Mouse (Mus musculus) ES-Bruce4 (cell line): ENCODE data around the gene Golga4. TPM values are rescaled to one million over a fixed set of nuclear protein-coding genes. Genes with fewer than 3 reads are reported as not detected.

Experiments
- H3K27ac ChIP-seq: 2 replicates; pipeline ENCODE4 v1.5.1; 2012; ENCODE audit warnings: low read length, inconsistent platforms; ENCODE audit not compliant: insufficient read depth
- H3K27me3 ChIP-seq: 2 replicates; pipeline ENCODE4 v1.6.1; 2012; ENCODE audit warnings: mild to moderate bottlenecking, low read length, inconsistent platforms; ENCODE audit not compliant: control insufficient read depth, poor library complexity, insufficient read depth, severe bottlenecking
- H3K36me3 ChIP-seq: 2 replicates; pipeline ENCODE4 v1.6.1; 2012; ENCODE audit warnings: inconsistent platforms, mild to moderate bottlenecking, low read length, moderate library complexity; ENCODE audit not compliant: control insufficient read depth, poor library complexity, insufficient read depth, severe bottlenecking
- H3K4me1 ChIP-seq: one replicate; pipeline ENCODE4 v1.8.1; 2011; ENCODE audit warnings: low read length; ENCODE audit not compliant: control insufficient read depth, insufficient read depth
- H3K4me3 ChIP-seq: 2 replicates; pipeline ENCODE4 v1.5.1; 2011; ENCODE audit warnings: low read depth, mild to moderate bottlenecking, low read length
- H3K9ac ChIP-seq: 2 replicates; pipeline ENCODE4 v1.6.1; 2012; ENCODE audit warnings: low read depth, mild to moderate bottlenecking, inconsistent platforms; ENCODE audit not compliant: poor library complexity, severe bottlenecking
- H3K9me3 ChIP-seq: replicated peaks from 2 replicates; pipeline ENCODE4 v1.6.1; 2012; ENCODE audit warnings: mild to moderate bottlenecking, low read length, inconsistent platforms; ENCODE audit not compliant: control insufficient read depth, poor library complexity, insufficient read depth, severe bottlenecking
- CTCF ChIP-seq: IDR thresholded peaks from one replicate; pipeline ENCODE4 v1.8.1; 2011; ENCODE audit warnings: low read depth, low read length
- EP300 ChIP-seq: IDR thresholded peaks from 2 replicates; pipeline ENCODE4 v1.6.1; 2011; ENCODE audit warnings: low read depth, low read length; ENCODE audit not compliant: insufficient read depth
- POLR2A ChIP-seq: IDR thresholded peaks from one replicate; pipeline ENCODE4 v1.8.1; 2011; ENCODE audit warnings: low read length; ENCODE audit not compliant: insufficient read depth
- polyA plus RNA-seq: library from polyadenylated mRNA; stranded (reverse); fragments of >200 nt; gene quantifications from 2 replicates; pipeline ENCODE4 v1.2.4, GENCODE M21; 2011; ENCODE audit warnings: low read depth; ENCODE audit not compliant: missing spikeins, insufficient read depth, insufficient read length

Gene Golga4
- polyA plus RNA-seq, 1 experiment = 132 TPM

DNA sequence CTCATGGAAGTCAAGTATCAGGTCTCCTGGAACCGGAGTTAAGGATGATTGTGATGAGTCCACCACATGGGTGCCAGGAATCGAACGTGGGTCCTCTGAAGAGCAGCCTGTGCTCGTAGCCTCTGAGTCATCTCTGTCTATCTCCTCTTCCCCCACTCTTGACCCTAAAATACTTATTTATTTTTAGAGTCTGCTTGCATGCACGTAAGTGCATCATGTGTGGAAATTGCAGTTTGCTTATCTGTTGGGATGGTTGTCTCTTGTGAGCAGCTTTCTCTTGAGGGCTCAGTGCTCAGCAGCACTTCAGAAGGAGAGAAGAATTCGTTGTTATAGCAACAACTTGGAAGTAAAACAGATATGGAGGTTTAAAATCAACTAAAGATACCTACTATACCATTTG is 9.4 kb downstream of the Golga4 start:
- Histone ChIP-seq H3K27ac (no peak overlapping the region), H3K36me3 (peaks cover 12% of the 10 kb centered on the region), H3K27me3 (no peaks in the 10 kb centered on the region), H3K9me3 (no peaks in the 10 kb centered on the region), H3K4me1 (peaks cover under 1% of the 10 kb centered on the region), H3K9ac (no peak overlapping the region), H3K4me3 (no peak overlapping the region)
- TF ChIP-seq EP300 (no peak), POLR2A (no peak), CTCF (no peak)

DNA sequence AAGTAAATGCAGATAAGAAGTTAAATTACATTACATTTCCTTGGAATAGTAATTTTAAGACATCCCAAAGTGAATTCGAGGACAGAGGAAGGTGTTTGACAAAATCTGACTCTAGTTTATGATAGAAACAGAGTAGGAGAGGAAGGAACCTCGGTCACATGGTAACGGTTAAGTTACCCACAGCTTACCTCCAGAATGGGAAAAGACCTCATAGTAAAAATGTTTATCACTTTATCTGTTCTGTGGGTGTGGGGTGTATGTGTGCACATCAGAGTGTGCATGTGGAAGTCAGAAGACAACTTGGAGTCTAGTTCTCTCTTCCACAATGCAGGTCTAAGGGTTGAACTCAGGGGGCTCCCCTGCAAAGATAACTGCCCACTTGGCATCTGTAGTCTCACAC is 10.1 kb downstream of the Golga4 start:
- H3K27me3 ChIP-seq = no peaks in the 10 kb centered on the region
- H3K9me3 ChIP-seq = no peaks in the 10 kb centered on the region
- H3K4me3 ChIP-seq = no peak overlapping the region
- H3K9ac ChIP-seq = no peak overlapping the region
- no peak overlapping the region for H3K27ac ChIP-seq
- no peak for TF ChIP-seq EP300
- TF ChIP-seq CTCF = no peak
- no peak for TF ChIP-seq POLR2A
- peaks cover 2% of the 10 kb centered on the region for H3K4me1 ChIP-seq
- H3K36me3 ChIP-seq = peaks cover 12% of the 10 kb centered on the region

DNA sequence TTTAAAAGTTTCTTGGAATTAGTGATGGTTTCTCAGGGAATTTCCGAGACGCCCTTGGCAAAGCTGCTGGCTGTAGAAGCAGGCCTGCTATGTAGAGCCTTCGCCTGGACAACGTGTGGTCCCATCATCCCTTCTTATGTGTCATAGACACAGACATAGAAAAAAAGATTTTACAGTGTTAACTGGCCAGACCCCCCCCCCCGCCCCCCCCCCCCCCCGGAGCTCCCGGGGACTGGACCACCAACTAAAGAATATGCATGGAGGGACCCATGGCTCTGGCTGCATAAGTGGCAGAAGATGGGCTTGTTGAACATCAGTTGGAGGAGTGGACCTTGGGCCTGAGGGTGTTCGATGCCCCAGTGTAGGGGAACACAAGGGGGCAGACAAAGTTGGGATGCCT is 11.6 kb downstream of the Golga4 start:
- TF ChIP-seq EP300 = no peak
- TF ChIP-seq POLR2A = no peak
- no peak for TF ChIP-seq CTCF
- Histone ChIP-seq H3K36me3 (peaks cover 12% of the 10 kb centered on the region), H3K27ac (no peak overlapping the region), H3K9ac (no peak overlapping the region), H3K27me3 (no peaks in the 10 kb centered on the region), H3K9me3 (no peaks in the 10 kb centered on the region), H3K4me1 (peaks cover 2% of the 10 kb centered on the region), H3K4me3 (no peak overlapping the region)

DNA sequence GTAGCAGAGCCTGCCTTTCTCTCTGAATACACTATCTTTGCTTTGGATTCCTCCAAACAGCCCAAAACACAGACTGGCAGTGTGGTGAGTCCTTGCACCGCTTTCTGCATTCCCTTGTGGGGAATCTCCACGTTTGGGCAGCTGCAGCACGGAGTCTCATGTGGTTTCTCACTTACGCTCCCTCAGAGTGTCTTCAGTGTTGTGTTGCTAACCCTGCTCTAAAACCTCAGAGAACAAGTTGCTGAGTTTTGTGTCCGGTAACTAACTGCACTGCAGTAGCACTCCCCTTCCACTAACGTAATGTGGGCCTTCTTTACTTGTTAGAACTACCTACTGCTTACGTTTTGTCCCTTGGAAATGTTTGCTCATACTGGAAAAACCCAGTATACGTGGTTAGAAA is 13.0 kb downstream of the Golga4 start:
- H3K9me3 ChIP-seq = no peaks in the 10 kb centered on the region
- no peak overlapping the region for H3K9ac ChIP-seq
- no peak overlapping the region for H3K4me3 ChIP-seq
- H3K36me3 ChIP-seq = peaks cover 11% of the 10 kb centered on the region
- H3K27me3 ChIP-seq = no peaks in the 10 kb centered on the region
- TF ChIP-seq EP300 = no peak
- TF ChIP-seq POLR2A = no peak
- no peak for TF ChIP-seq CTCF
- H3K27ac ChIP-seq = no peak overlapping the region
- peaks cover 2% of the 10 kb centered on the region for H3K4me1 ChIP-seq

DNA sequence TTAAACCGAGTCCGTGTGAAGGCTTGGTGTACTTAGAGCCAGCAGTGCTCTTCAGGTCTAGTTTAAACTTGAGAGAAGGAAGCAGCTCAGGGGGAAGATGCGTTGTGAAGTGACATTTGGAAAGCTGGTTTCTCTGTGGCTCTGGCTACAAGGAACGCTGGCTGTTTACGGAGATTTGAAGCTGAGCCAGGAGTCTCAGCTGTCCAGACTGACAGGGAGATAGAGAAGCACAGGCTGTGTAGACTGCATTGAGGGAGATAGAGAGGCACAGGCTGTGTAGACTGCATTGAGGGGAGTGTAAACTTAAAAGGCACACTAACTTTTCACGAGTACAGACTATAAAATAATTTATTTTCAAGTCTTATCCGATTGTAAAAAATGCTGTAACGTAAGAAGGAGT is 13.9 kb downstream of the Golga4 start:
- Histone ChIP-seq H3K27me3 (no peaks in the 10 kb centered on the region), H3K4me3 (no peak overlapping the region), H3K4me1 (peaks cover 2% of the 10 kb centered on the region), H3K36me3 (peaks cover 4% of the 10 kb centered on the region), H3K9ac (no peak overlapping the region), H3K9me3 (no peaks in the 10 kb centered on the region), H3K27ac (no peak overlapping the region)
- no peak for TF ChIP-seq EP300
- no peak for TF ChIP-seq POLR2A
- no peak for TF ChIP-seq CTCF

DNA sequence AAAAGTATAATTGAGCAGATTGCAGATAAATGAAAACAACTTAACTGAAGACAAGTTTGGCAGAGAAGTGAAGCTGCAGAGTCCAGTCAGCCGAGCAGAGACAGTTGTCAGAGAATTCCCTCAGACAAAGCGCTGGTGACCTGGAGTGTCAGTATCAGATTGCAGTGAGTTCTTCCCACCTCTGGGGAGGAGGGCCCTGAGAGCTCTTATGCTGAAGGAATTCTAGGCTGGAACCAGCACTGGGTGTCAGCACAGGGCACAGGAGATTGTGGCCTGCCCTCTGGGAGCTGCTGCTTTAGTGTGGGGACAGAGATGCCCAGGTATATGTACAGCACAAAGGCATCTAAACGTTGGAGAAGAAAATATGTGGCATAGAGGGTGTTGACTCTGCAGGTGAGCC is 14.8 kb downstream of the Golga4 start:
- H3K36me3 ChIP-seq = no peaks in the 10 kb centered on the region
- H3K4me3 ChIP-seq = no peak overlapping the region
- H3K27me3 ChIP-seq = no peaks in the 10 kb centered on the region
- H3K9me3 ChIP-seq = no peaks in the 10 kb centered on the region
- TF ChIP-seq CTCF (no peak), POLR2A (no peak), EP300 (no peak)
- H3K4me1 ChIP-seq = peaks cover 2% of the 10 kb centered on the region
- no peak overlapping the region for H3K9ac ChIP-seq
- no peak overlapping the region for H3K27ac ChIP-seq
